Mouse (Mus musculus): Measurements from ENCODE around the gene Gse1. TPM values are rescaled to one million over a fixed set of nuclear protein-coding genes. Genes with fewer than 3 reads are reported as not detected.

Gse1 gene
- polyA plus RNA-seq (2014; fragmentation: Illumina TruSeq; extraction: RNeasy Lipid Tissue Mini Kit (QIAGEN cat#74804); ENCODE audit: low read depth, low replicate concordance) = 1.7 TPM

DNA sequence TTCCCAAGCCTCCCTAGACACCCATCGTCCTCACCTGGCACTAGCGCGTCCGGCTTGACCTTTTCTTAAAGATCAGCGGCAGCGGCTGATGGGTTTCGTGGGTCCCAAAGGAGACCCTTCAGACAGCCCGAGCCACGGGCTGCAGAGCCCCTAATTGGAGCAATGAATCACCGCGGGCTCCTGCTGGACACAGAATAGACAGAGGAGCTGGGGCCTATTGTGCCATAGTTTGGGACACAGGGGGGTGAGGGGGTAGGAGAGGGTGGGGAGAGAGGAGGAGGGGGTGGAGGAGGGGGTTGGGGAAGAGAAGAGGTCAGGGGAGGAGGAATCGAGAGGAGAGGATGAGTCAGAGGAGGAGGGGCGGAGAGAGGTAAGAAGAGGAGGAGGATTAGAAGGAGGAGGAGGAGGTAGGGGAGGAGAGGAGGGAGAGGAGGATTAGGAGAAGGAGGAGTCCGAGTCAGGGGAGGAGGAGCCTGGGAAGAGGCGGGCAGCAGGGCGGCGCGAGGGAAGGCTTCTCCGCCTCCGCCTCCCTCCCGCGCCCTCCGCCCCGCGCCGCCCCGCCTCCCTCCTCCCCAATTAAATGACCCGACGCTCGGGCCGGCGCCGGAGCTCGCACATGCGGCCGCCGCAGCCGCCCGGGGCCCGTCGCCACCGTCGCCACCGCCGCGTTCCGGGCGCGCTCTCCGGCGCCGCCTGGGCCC, at the start of gene Gse1:
Gene Gse1, plus strand, starts transcription at position 566 of the 701 bp plus-strand sequence.

DNA sequence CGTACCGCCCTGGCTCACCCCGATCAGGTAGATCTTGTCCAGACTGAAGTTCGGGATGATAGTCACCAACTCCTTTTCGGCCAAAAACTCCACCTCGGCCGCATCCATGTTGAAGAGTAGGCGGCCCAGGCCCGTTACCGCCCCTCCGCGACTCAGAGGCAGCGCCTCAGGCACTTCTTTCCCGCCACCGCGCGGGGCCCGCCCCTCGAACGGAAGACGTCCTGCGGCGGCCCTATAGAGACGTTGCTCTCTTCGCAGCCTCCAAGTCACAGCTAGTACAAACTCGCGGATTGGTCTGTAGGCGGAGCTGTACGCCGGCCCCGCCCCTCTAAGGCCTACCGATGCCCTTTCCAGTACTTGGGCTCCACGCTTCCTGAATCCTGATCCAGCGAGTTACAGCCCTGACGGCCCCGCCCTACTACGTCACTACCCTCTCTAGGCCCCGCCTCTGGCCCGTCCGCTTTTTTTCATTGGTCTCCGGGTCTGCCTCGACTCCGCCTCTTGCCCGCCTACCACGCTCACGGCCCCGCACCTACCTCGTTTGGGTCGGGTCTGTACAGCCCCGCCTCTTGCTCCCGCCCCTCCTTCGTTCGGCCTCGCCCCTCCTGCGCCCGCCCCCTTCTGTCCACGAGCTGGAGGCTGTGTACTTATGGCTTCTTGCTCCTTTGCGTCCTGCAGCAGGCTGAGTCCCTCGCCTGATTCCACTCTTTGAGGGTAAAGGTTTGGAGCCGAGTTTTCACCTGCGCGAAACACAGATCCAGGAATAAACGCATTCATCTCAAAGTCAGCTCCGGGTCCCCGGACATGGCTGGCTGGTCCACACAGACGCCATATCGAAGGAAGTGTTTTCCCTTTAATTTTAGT, 360.9 kb downstream of the Gse1 start, which contains the start of gene Gins2:
Gene Gins2, minus strand, starts transcription at position 397 of the 864 bp plus-strand sequence.

Other genes starting within 250 kb of the Gse1 start
- gene Crispld2, start 236.0 kb upstream of the Gse1 start, polyA plus RNA-seq (2014; fragmentation: Illumina TruSeq; extraction: RNeasy Lipid Tissue Mini Kit (QIAGEN cat#74804); ENCODE audit: low read depth, low replicate concordance) = 3.7 TPM
- 2.9 TPM for gene Zdhhc7, start 127.0 kb upstream of the Gse1 start, polyA plus RNA-seq (2014; fragmentation: Illumina TruSeq; extraction: RNeasy Lipid Tissue Mini Kit (QIAGEN cat#74804); ENCODE audit: low read depth, low replicate concordance)
- gene 6430548M08Rik, start 114.3 kb upstream of the Gse1 start, polyA plus RNA-seq (2014; fragmentation: Illumina TruSeq; extraction: RNeasy Lipid Tissue Mini Kit (QIAGEN cat#74804); ENCODE audit: low read depth, low replicate concordance) = 37.1 TPM
- gene Fam92b, start 51.0 kb upstream of the Gse1 start, polyA plus RNA-seq (2014; fragmentation: Illumina TruSeq; extraction: RNeasy Lipid Tissue Mini Kit (QIAGEN cat#74804); ENCODE audit: low read depth, low replicate concordance) = not detected

Measured in adrenal gland, adult 10 weeks (tissue).